Mouse (Mus musculus) spleen, postnatal 10 days (tissue): ENCODE data around the gene Dhx9.
"Not testable (repeated sequence)": the region's sequence is repeated elsewhere in the genome, so short reads cannot be mapped to it uniquely, and the experiment has no call there.

Source experiments
- DNase-seq, 2 experiments: peaks; one replicate each; pipeline ENCODE4 v3.0.0; 2021 to 2022; ENCODE audit warnings: low spot score in 2 of 2

Dhx9 gene

GRCm38 (mm10) chr1:153486120-153486519 lies 1.3 kb downstream of the Dhx9 start:
- not testable (repeated sequence) for DNase-seq

- no peak for DNase-seq
Observed at GRCm38 (mm10) chr1:153485201-153485796, 2.2 kb downstream of the Dhx9 start.

- no peak for DNase-seq
Observed at GRCm38 (mm10) chr1:153481025-153481412, 6.4 kb downstream of the Dhx9 start.

- DNase-seq = peak; percentile 77 to 89
Observed at GRCm38 (mm10) chr1:153480386-153481024, 7.0 kb downstream of the Dhx9 start.

GRCm38 (mm10) chr1:153479296-153479695 lies 8.2 kb downstream of the Dhx9 start:
- no peak for DNase-seq

- DNase-seq = no peak
Observed at GRCm38 (mm10) chr1:153461796-153462195, 25.7 kb downstream of the Dhx9 start.

- DNase-seq = no peak
Observed at GRCm38 (mm10) chr1:153456137-153456536, 31.3 kb downstream of the Dhx9 start.

GRCm38 (mm10) chr1:153453146-153453642 lies 34.3 kb downstream of the Dhx9 start:
- no peak for DNase-seq

GRCm38 (mm10) chr1:153451237-153452154 lies 36.0 kb downstream of the Dhx9 start:
- DNase-seq = peak; percentile 36 to 70

GRCm38 (mm10) chr1:153446120-153446831 lies 41.2 kb downstream of the Dhx9 start:
- DNase-seq = no peak

- DNase-seq = no peak
Observed at GRCm38 (mm10) chr1:153443632-153444031, 43.8 kb downstream of the Dhx9 start.

GRCm38 (mm10) chr1:153443019-153443418 lies 44.4 kb downstream of the Dhx9 start:
- no peak for DNase-seq

GRCm38 (mm10) chr1:153441656-153442055 lies 45.8 kb downstream of the Dhx9 start:
- no peak for DNase-seq

- DNase-seq = no peak
Observed at GRCm38 (mm10) chr1:153440752-153441151, 46.7 kb downstream of the Dhx9 start.

GRCm38 (mm10) chr1:153437536-153437935 lies 49.9 kb downstream of the Dhx9 start:
- DNase-seq = no peak

GRCm38 (mm10) chr1:153433851-153434589 lies 53.4 kb downstream of the Dhx9 start:
- DNase-seq = no peak

GRCm38 (mm10) chr1:153432329-153432728 lies 55.1 kb downstream of the Dhx9 start:
- no peak for DNase-seq

- peak in 1 of 2 experiments; percentile 37 for DNase-seq
Observed at GRCm38 (mm10) chr1:153431701-153432100, 55.8 kb downstream of the Dhx9 start.

- DNase-seq = no peak
Observed at GRCm38 (mm10) chr1:153431158-153431557, 56.3 kb downstream of the Dhx9 start.

GRCm38 (mm10) chr1:153424770-153425584 lies 62.5 kb downstream of the Dhx9 start, which contains the start of gene Shcbp1l:
Shcbp1l (plus strand) TSS chr1:153425162.
- peak; percentile 54 to 81 for DNase-seq
